Mouse (Mus musculus) embryo, embryonic 10.5 days (tissue): ENCODE results near the gene Ppp1r3c.
"Not testable (repeated sequence)": the region's sequence is repeated elsewhere in the genome, so short reads cannot be mapped to it uniquely, and the experiment has no call there.

Experiments
- DNase-seq: peaks from one replicate; pipeline ENCODE4 v3.0.0-alpha.2; 2015; ENCODE audit warnings: low spot score

The Ppp1r3c gene

DNA sequence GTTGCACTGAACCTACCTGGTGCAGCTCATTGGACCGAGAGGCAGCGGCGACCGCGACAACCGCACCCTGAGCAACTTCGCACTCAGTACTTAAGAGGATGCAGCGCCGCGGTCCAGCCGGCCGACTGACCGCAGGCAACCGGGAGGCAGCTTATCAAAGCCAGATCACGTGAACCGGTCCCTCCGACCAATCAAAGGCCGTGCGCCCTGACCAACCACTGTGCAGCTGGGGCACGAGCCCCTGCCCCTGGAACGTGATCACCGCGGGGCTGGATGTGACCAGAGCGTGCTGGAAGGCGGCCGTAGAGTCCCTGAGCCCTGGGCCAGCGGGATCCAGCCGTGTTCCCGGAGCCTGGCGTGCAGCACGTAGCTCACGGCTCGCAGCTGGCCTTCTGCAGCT lies at the start of gene Ppp1r3c:
Ppp1r3c (minus strand) TSS at position 117 of the 400 bp plus-strand sequence.
- peak; percentile 97 for DNase-seq

DNA sequence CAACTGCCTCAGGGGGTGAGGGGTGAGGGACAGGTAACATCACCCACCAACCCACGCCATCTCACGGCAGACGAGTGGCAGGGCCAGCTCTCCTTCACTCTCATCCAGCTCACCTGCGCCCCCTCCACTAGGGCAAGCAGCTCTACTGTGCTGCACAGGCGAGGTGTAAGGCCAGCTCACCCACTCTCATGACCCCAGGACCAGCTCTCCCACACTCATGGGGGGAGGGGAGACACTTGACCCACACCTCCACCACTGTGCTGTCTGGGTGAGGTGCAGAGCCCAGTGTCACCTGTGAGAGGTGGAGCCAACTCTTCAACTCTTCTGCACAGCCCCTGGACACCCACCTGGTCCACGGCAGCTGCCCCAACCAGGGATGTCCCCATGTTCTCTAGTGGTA lies 46.7 kb upstream of the Ppp1r3c start:
- no peak for DNase-seq

DNA sequence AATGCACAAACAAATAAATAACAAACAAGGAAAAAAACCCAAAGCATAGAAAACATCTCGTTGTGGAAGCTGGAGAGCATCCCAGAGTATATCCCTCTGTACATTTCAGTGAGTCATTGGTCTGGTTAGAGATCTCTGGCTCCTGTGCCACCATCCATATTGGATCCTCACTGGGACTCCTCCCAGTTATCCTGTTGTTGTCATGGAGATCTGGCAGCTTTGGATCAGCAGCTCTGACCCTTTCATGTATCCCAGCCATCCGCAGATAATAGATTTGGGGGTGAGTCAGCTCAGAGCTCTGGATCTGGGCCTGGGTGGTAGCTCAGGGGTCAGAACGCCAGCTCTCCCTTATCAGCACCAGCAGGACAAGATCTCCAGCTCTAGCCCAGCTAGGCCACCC lies 46.1 kb upstream of the Ppp1r3c start:
- no peak for DNase-seq

DNA sequence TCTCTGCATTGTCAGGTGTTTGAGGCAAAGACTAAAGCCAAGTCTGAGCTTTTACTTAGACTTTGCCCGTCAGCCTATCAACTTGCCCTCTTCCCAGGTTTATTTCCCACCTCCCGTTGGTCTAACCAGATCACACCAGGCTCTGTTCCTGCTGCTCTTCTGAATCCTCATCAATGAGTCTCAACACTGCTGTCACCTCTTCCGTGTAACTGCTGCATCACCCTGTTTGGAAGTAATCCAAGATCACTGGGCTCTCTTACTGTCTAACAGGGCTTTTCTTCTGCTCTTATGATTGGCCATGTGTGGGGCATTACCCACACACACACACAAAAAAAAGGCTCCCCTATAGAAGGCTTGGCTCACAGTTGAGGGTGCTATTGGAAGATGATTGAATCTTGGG lies 45.5 kb upstream of the Ppp1r3c start:
- no peak for DNase-seq

DNA sequence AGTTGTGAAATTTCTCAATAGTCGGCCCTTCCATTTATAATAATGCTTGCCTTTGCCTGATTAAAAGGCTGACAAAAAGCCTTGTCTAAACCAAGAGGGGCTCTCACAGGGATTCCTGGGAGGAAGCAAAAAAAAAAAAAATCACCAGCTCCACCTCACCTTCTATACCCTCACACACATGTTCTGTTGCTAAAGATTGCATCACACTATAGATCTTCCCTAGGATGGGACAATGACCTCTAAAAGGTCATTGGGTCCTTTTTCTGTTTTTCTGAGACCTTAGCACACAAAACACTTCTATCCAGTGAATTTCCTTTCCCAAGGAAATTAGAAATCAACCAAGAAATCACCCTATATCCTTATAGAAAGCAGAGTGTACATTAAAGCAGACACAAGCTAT lies 43.9 kb upstream of the Ppp1r3c start:
- no peak for DNase-seq

DNA sequence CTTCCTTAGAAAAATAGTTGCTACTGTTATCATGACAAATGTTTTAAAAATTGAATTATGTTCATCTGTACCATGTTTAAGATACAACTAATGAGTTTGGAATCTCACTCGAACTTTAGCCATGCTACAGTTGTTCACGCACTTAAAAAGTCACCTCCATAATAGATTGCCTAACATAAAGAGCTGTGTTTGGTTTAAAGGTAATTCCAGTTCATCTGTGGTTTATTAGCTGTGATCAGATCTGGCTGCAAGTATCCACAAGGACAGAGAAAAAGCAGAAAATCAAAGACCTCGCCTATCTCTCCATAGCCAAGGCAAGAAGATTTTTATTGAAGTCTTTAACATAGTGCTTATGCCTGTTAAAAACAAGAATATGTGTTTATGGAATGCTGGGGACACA lies 43.3 kb upstream of the Ppp1r3c start:
- DNase-seq: no peak

DNA sequence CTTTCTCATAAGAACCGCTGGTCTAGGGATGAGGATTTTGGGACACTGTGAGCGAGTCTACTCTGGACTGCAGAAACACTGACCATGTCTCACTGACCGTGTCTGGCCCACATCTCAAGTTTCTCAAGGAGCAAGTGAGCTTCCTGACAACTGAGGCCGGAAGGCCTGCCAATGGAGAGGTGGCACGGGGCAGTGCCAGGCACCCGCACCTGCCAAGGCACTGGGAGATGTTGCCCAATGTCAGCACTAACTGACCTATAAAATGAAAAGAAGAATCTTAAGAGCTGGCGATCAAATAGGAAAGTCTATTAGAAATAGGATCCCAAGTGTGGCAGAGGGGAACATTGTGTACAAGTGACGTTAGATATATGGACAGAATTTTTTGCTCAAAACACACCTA lies 39.1 kb upstream of the Ppp1r3c start:
- no peak for DNase-seq

DNA sequence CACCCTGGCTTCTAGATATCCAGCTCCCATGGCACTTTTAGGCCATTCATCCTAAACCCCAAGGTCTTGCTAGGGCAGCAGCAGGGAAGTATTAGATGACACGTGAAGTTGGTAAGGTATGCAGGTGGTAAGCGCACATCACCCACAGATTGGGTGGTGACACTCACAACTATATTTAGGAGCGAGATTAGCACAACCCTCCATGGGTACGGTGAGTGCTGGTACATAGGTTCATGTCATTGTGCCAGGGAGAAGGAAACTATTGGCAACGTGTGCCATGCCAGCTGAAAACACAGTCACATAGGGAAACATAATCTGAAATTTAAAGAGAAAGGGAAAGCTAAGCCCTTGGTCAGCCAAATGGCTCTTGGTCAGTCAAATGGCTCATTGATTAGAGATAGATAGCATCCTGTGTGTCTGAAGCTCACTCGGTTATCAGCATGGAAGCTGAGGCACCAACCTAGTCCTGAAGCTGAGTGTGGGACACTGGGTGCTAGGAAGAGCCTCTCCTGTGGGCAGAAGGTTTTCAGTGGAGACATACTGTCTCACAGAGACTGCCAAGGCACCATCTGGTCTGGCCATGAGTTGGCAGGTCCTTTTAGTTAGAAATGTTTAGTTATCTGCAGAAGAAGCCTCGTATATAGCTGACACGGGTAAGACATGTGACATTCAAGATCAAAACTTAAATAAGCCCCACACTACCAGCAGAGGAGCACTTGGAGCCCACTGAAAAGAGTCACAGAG lies 37.4 kb upstream of the Ppp1r3c start:
- no peak for DNase-seq

DNA sequence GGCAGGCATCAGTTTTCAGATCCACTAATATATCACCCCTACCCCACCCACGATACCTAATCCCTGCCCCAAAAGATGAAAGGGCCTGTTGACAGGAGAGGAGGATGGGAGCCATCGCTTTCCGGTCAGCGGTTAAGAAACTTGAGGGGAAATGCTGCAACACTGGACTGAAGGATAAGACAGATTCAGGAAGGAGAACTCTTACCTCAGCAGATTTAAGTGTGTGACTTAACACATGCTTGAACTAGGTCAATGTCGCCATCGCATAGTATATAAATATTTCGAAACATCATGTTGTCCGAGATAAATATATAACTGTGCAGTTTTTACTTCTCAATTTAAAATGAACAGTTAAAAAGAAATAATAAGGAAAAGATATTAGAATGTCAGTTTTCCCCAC lies 31.6 kb upstream of the Ppp1r3c start:
- no peak for DNase-seq

DNA sequence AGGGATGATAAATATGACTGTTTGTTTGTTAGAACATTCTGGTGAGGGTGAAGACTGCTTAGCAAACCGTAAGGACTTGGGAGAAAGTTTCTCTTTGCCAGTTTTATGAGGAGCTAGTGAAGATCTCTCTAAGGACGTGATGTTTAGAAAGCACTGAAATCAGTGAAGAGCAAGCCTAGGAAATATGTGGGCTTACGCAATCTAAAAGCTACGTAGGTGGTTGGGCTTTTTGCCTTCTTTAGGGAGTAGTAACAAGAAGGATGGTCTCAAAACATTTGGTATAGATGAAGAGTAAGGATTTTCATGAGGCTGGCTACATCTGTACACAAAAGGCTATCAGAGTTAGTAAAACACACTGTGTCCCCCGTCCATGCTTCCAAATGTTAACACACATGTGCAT lies 28.0 kb upstream of the Ppp1r3c start:
- no peak for DNase-seq

DNA sequence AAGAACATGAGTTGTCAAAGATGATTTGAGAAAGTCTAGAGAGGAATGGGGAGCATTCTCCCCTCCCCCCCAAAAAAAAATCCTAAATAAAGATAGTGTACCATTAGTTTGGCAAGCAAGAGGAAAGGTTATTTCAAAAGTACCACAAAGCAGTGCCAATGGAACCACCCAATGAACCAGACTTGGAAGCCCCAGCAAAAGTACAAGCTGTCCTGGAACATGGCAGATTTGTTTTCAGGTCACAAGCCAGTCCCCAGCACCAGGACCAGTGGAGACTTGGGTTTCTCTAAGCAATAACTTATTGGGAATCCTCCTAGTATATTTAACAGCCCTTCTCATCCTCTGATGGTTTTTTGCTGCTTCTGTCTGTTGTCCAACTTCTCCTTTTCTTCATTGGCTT lies 12.5 kb upstream of the Ppp1r3c start:
- no peak for DNase-seq

DNA sequence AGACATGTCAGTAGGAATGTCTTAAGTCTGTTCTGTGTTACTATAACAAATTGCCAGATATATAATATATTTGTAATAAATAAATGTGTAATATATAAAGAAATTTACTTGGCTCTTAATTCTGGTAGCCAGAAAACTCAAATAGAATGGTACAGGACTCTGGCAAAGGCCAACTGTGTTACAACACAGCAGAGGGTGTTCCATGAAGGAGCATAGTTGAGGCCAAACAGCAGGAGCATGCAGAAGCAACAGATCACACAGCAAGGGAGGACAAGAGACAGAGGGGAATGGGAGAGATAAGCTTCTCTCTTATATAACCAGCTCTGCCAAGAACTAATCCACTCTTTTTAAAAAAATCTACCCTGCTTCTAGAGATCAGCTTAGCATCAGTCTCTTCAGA lies 5.9 kb upstream of the Ppp1r3c start:
- no peak for DNase-seq

DNA sequence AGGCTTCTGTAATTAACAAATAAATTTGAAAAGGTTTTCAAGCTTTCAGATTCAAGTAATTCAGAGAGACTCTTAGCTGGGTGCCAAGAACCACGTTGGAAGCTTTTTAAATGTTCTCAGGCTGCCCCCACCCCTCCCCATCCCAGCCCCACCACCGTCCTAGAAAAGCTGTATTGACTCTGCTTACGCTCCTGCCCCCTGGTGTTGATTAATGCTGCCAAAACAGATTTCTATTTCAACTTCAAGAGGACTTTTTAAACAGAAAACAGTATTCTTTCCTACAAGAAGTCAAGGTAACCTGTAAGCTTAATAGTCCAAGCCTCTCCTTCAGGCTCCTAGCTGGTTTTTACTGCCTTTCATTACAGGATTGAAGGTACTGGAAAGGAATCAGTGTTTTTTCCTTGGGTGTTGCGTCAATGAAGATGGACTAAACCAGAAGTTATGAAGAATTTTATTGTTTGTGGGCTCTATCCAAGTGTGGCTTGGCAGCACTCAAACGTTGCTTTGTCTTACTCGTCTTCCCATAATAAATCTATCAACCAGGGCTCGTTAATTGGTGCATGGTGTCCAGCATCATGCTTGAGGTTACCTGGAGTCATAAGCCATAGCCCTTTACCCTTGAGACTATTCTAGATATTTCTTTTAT lies 3.2 kb upstream of the Ppp1r3c start:
- peak; percentile 22 for DNase-seq

DNA sequence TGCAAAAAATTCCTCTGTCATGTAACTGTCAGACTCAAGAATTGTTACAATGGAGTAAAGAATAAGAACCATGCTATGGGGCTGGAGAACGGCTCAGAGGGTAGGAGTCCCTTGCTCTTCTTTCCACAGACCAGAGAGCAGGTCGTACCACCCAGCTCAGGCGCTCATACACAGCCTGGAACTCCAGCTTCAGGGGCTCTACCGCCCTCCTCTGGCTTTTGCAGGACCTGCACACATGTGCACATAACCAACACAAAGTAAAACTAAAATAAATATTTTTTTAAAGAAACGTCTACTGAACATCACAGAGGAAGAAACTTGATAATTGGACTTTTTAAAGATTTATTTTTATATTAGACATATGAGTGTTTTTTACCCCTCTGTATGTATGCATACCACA lies 1.6 kb upstream of the Ppp1r3c start:
- DNase-seq: peak; percentile 13

DNA sequence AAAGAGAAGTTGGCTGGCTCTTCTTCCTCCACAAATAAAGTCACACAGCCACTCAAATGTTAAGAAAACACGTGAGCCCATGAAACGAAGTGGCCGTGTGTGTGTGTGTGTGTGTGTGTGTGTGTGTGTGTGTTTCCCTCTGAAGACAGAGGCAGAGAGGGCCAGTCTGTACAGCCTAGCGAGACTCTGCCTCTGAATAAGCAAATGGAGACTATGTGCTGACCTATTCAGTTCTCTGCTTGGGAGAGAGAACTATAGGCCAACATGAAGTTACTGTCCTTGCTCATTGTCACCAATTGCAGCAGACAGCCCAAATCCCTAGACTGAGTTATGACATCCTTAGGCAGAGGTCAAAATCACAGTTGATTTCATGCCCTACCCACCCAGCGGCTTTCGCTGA lies 634 bp upstream of the Ppp1r3c start:
- DNase-seq: no peak

DNA sequence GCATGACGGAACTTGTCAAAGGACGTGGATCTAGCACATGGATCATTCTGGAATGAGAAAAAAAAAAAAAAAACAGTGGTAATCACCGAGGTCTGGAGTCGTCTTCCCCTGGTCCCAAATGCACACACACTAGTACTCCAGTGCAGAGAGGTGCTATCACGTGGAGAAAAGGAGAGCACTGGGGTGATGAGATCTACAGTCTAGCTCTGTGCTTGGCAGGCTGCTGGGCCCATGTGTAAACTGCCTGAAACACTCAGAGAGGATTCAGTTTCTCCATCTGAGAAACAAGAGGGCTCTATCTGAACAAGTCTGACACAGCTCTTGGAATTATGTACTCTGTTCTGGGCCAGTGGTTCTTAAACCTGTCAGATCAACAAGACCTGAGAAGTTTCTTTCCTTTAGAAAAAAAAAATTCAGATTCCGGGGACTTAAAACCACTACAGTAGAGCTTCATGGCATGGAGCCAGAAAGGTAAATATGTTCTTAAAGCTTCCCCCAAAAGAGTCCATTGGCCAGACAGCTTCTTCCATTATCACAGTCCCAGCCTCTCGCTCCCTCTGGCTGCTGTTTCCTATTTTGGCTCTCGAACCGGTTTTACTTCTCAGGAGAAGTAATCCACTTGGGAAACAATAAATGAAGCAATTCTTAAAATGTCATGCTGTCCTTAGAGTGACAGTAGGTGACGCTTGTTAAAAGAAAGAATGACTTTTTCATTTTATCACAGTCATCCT lies 2.0 kb downstream of the Ppp1r3c start:
- no peak for DNase-seq

DNA sequence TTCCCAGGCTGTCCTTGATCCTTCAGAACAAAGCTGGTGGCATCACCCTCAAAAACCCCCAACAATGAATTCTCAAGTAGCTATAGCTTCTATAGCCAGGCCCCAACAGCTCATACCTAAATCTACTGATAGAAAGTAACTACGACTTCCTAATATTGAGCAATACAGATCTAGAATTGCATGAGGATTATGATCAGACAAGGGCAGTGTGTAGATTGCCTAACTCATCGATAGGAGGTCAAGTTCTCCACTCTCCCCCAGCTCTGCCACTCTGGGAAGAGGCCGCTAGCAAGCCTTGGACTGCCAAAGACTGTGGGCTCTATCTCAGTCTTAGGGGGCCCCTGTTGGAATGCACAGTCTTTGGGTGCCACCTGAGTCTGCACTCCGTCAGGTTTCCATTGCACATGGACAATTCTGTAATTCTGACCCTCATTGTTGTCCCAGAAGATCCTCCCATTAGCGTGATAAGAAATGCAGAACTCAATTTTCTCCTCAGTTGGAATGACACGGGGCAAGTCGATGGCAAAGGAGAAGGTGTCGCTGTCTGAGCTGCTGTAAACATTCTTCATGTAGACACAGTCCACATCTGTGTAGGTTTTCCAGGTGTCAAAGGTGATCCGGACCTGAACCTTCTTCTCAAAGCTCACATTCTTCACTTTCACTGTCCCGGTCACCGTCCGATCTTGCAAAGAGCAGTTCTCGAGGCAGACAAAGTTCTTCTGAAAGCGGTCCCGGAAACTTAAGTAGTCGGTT lies 3.1 kb downstream of the Ppp1r3c start:
- no peak for DNase-seq

DNA sequence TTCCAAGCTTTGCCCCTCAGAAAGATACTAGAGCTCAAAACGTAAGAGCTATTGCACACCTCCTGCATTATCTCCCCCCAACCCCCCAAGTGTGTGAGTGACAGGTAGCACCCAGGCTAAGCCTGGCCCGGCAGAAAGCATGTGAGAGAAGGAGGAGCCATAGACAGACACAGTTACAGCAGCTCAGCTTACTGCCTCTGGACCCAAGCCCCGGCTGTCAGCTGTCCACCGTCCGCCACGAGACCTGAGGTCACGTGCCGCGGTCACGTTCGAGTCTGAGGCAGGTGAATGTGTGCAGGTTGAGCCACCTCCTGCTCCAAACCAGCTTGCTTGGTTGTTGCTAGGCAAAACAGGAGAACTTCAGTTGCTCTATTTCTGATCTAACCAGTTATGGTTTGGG lies 5.1 kb downstream of the Ppp1r3c start:
- DNase-seq: no peak

DNA sequence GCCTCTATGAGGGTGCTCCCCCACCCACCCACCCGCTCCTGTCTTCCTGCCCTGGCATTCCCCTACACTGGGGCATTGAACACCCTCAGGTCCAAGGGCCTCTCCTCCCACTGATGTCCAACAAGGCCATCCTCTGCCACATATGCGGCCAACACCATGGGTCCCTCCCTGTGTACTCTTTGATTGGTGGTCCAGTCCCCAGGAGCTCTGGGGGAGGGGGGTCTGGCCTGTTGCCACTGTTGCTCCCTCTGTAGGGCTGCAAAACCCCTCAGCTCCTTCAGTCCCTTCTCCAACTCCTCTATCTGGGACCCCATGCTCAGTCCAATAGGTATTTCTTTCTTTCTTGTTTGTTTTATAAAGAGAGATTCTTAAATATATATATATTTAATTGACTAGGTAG lies 6.0 kb downstream of the Ppp1r3c start:
- DNase-seq: not testable (repeated sequence)

DNA sequence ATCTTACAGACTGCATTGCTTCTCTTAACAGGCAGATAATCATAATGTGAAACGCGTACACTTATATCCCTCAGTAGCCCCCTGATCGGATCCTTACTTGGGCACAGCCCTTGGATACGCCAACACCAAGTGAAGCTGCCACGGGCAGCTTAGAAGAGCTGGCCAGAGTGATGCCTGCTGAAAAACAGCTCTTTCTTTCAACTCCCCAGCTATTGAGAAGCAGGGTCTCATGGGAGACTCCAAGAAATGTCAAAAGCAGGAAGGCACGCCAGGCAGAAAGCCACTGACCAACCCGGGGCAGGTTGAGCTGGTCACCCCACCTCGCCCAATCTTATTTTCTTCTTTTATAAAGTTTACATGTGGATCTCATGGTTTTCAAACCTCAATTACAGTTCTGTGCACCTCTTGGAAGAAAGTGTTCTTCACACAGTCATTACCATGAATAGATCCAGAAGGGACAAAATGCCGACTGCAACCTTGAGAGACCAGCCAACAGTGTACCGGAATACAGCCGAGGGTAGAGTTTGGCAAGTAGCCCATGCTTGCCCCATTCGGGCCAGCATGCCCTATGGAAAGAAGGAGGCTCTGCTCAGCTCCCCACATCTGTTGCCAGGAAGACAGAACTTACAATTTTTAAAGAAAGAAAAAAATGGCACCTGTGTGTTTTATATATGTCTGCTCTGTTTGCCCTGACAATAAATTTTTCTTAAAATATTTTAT lies 7.6 kb downstream of the Ppp1r3c start:
- no peak for DNase-seq

DNA sequence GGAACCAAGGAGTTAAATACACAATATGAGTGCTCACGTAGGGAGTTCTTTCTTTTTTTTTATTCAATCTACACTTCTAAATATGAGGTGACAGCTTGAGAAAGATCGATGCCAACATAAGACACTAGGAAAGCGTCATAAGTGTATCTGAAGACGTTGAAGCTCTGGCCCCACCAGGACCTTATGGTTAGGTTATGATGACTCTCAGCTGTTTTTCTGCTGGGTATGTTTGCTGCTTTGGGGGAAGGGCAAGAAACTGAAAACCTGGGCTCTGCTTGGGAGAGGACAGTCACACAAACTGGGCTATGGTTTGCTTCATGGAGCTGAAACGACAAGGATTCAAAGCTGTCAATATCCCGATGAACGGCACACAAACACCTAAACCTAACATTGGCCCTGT lies 11.5 kb downstream of the Ppp1r3c start:
- DNase-seq: no peak

DNA sequence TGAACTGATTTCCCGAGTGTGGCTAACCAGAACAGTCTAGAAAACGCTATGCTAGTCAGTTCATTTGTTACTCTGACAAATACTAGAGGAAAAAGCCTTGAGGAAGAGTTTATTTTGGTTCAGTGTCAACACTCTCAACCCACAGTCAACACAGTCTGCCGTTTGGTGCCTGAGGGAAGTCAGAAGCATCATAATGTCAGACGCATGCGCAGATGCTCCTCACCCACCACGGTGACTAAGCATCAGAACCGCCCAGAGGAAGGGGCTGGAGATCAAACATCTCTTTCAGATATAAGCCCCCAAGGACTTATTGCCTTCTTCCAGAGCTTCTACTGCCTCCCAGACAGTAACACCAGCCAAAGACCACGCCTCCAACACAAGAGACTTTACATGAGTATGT lies 15.3 kb downstream of the Ppp1r3c start:
- no peak for DNase-seq
